Mouse (Mus musculus) neural tube, embryonic 11.5 days (tissue): ENCODE data around the gene Krt27. TPM values are rescaled to one million over a fixed set of nuclear protein-coding genes. Genes with fewer than 3 reads are reported as not detected.
A peak's percentile ranks its signal among the peaks of the same experiment; 100 is the strongest.

Experiments
- ATAC-seq: fragments of 200-750 bp; cut with Nextera tagmentation; 2 replicates; pipeline ENCODE4 v1.8.0; 2017; ENCODE audit warnings: moderate number of reproducible peaks, mild to moderate bottlenecking, moderate TSS enrichment, moderate library complexity; ENCODE audit not compliant: insufficient read depth, low FRiP score, low TSS enrichment
- DNase-seq: peaks from one replicate; pipeline ENCODE4 v3.0.0-alpha.2; 2015; ENCODE audit warnings: low spot score
- H3K27ac ChIP-seq: fragments of 300-500 bp; sonication (generic); 2 replicates; pipeline ENCODE4 v1.5.1; 2014; ENCODE audit warnings: low read depth, mild to moderate bottlenecking, low read length
- H3K27me3 ChIP-seq: fragments of 300-500 bp; sonication (generic); 2 replicates; pipeline ENCODE4 v1.6.1; 2014; ENCODE audit warnings: mild to moderate bottlenecking, low read length, mixed read lengths; ENCODE audit not compliant: control insufficient read depth, insufficient read depth
- H3K36me3 ChIP-seq: fragments of 300-500 bp; sonication (generic); 2 replicates; pipeline ENCODE4 v1.6.1; 2014; ENCODE audit warnings: mild to moderate bottlenecking, low read length, moderate library complexity, mixed read lengths; ENCODE audit not compliant: control insufficient read depth, insufficient read depth
- H3K4me1 ChIP-seq: fragments of 300-500 bp; sonication (generic); 2 replicates; pipeline ENCODE4 v1.6.1; 2014; ENCODE audit warnings: low read length, mixed read lengths; ENCODE audit not compliant: control insufficient read depth, insufficient read depth
- H3K4me2 ChIP-seq: fragments of 300-500 bp; sonication (generic); 2 replicates; pipeline ENCODE4 v1.6.1; 2014; ENCODE audit warnings: low read depth, mild to moderate bottlenecking, moderate library complexity
- H3K4me3 ChIP-seq: fragments of 300-500 bp; sonication (generic); 2 replicates; pipeline ENCODE4 v1.5.1; 2014; ENCODE audit warnings: low read depth, low read length
- H3K9ac ChIP-seq: fragments of 300-500 bp; sonication (generic); 2 replicates; pipeline ENCODE4 v1.6.1; 2014; ENCODE audit warnings: mild to moderate bottlenecking, low read length
- H3K9me3 ChIP-seq: fragments of 300-500 bp; sonication (generic); 2 replicates; pipeline ENCODE4 v1.6.1; 2016; ENCODE audit warnings: low read length; ENCODE audit not compliant: control insufficient read depth
- WGBS: fragments of 180-500 bp; shearing (Covaris S2); extraction: QIAGEN DNeasy Blood & Tissue Kit; methylation state at CpG from one replicate; pipeline ENCODE4 v1.1.7; 2014; 5-methylcytosine and 5-hydroxymethylcytosine counted together
- polyA plus RNA-seq: library from polyadenylated mRNA; unstranded; fragments of >200 nt; fragmentation: Nextera tagmentation; extraction: Ambion mirVana; gene quantifications from 2 replicates; pipeline ENCODE4 v1.2.1, GENCODE M21; 2014

Gene Krt27
- polyA plus RNA-seq, 1 experiment from 2014 or later: not detected

- DNase-seq (no peak), ATAC-seq (no peak)
- Histone ChIP-seq H3K9ac (no peak within 1 kb of the TSS), H3K36me3 (no peaks in the 10 kb centered on the region), H3K27ac (no peak within 1 kb of the TSS), H3K4me1 (peaks cover 6% of the 10 kb centered on the region; the same call in 1 of the 2 replicates), H3K27me3 (no peaks in the 10 kb centered on the region), H3K9me3 (no peaks in the 10 kb centered on the region), H3K4me2 (no peak within 1 kb of the TSS), H3K4me3 (no peak within 1 kb of the TSS)
- WGBS: 84% methylated on average over 4 of the region's 4 CpGs
Measured at GRCm38 (mm10) chr11:99389264-99389663, 38.4 kb upstream of the Krt27 start, which contains the start of gene Krt10. Gene Krt10 (minus strand): TSS chr11:99389364.

DNA sequence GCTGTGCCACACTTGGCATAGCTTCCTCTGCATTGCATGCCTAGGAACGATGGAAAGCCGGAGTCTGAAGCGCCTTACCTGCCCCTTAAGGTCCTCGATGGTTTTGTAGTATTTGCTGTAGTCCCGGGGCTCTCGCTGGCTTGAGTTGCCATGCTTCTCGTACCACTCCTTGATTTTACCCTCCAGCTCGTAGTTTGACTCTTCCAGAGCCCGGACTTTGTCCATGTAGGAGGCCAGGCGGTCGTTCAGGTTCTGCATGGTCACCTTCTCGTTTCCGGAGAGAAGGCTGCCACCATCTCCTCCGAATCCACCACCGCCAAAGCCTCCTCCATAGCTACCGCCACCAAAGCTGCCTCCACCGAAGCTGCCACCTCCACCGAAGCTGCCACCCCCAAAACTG, 37.8 kb upstream of the Krt27 start:
- Histone ChIP-seq H3K27ac (no peak overlapping the region), H3K4me3 (no peak overlapping the region), H3K9ac (no peak overlapping the region), H3K4me2 (no peak overlapping the region), H3K36me3 (no peaks in the 10 kb centered on the region), H3K9me3 (no peaks in the 10 kb centered on the region), H3K27me3 (no peaks in the 10 kb centered on the region), H3K4me1 (peaks cover 6% of the 10 kb centered on the region; the same call in 1 of the 2 replicates)
- ATAC-seq (no peak), DNase-seq (no peak)
- WGBS: 94% methylated on average over 18 of the region's 18 CpGs

- DNase-seq (peak; percentile 91), ATAC-seq (peak; percentile 77)
- Histone ChIP-seq H3K9me3 (no peaks in the 10 kb centered on the region), H3K9ac (peak overlapping the region; percentile 80), H3K27ac (peak overlapping the region; percentile 94), H3K4me2 (peak overlapping the region; percentile 66), H3K36me3 (no peaks in the 10 kb centered on the region), H3K27me3 (no peaks in the 10 kb centered on the region), H3K4me3 (peak overlapping the region; percentile 59), H3K4me1 (peaks cover 6% of the 10 kb centered on the region; the same call in 1 of the 2 replicates)
- WGBS: 1% methylated on average over 71 of the region's 71 CpGs
Measured at GRCm38 (mm10) chr11:99385813-99386721, 35.2 kb upstream of the Krt27 start.

- 20% methylated on average over 5 of the region's 5 CpGs for WGBS
- DNase-seq (peak; percentile 70), ATAC-seq (no peak)
- H3K36me3 ChIP-seq: no peaks in the 10 kb centered on the region
- no peaks in the 10 kb centered on the region for H3K4me1 ChIP-seq
- H3K27ac ChIP-seq: no peak overlapping the region
- no peaks in the 10 kb centered on the region for H3K27me3 ChIP-seq
- H3K4me2 ChIP-seq: no peak overlapping the region
- H3K9ac ChIP-seq: no peak overlapping the region
- H3K4me3 ChIP-seq: no peak overlapping the region
- H3K9me3 ChIP-seq: no peaks in the 10 kb centered on the region
Measured at GRCm38 (mm10) chr11:99379568-99379967, 28.7 kb upstream of the Krt27 start.

DNA sequence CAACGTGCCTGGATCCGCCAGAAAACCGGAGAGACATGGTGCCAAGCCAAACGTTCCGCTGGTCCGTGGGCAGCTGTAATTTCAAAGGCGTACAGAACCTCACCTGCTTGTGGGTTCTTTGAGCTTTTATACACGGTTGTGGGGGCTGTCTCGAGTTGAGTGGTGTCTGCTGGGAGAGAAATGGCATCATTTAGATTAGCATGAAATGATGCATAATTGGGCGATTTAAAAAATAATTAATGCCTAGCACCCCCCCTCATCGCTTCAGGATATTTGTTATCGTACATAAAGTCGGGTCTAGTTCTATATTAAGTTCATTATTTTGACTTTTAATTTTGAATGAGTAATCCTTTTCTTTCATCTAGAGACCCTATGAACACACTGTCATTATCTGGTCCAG, 23.9 kb upstream of the Krt27 start, which contains the start of gene Krt28:
Gene Krt28 (minus strand): TSS at position 101 of the 400 bp plus-strand sequence.
- no peak for DNase-seq
- WGBS: 83% methylated on average over 13 of the region's 13 CpGs
- H3K4me1 ChIP-seq: no peaks in the 10 kb centered on the region
- H3K27me3 ChIP-seq: no peaks in the 10 kb centered on the region
- no peak within 1 kb of the TSS for H3K27ac ChIP-seq
- H3K36me3 ChIP-seq: no peaks in the 10 kb centered on the region
- no peaks in the 10 kb centered on the region for H3K9me3 ChIP-seq
- no peak within 1 kb of the TSS for H3K9ac ChIP-seq
- no peak within 1 kb of the TSS for H3K4me2 ChIP-seq
- no peak for ATAC-seq
- H3K4me3 ChIP-seq: no peak within 1 kb of the TSS

DNA sequence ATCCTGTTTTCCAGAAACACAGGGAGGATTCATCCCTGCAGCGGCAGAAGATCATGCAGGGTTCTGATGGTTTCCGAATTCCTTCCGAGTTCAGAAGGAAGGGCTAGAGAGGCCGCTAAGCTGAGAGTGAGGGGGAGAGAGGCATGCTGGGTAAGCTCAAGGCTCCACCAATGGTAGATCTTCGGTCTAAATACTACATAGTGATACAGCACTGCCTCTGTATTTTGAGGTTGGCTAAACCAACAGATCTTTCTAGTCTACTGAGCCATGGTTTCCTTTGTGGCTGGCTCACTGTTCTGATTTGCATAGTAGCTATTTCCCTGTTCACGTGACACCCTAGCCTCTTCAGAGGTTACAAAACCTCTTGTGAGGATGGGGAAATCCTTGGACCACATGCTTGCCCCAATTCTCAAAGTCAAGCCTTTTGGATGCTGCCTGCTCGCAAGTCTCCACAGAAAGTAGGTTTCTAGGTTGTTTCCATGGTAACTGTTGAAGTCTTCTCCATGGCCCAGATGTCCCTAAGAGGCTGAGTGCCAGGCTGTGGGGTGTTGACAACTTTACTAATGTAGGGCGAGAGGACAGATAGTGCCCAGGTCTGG, 19.0 kb upstream of the Krt27 start:
- Histone ChIP-seq H3K4me1 (no peaks in the 10 kb centered on the region), H3K9ac (no peak overlapping the region), H3K4me3 (no peak overlapping the region), H3K27me3 (no peaks in the 10 kb centered on the region), H3K9me3 (no peaks in the 10 kb centered on the region), H3K36me3 (no peaks in the 10 kb centered on the region), H3K27ac (no peak overlapping the region), H3K4me2 (no peak overlapping the region)
- DNase-seq: no peak
- ATAC-seq: no peak
- 84% methylated on average over 8 of the region's 8 CpGs for WGBS

DNA sequence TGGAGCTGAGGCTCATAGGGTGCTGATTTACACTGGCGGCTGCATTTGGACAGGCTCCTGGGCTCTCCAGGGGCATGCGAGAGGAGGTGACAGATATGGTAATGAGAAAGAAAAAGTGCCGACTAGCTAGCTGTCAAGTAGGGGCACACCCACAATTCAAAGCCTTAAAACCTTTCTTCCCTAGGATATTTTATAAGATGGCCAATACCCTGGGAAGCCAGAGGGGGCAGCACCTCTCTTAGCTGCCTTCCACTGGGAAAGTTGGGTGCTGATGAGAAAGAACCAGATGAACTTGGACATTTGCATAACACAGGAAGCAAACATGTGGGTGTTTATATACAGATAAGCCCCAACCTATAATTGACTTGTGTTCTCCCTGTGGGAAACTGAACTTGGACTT, 18.3 kb upstream of the Krt27 start:
- no peaks in the 10 kb centered on the region for H3K36me3 ChIP-seq
- no peak overlapping the region for H3K27ac ChIP-seq
- no peak for ATAC-seq
- WGBS: 18% methylated on average over 3 of the region's 3 CpGs
- H3K27me3 ChIP-seq: no peaks in the 10 kb centered on the region
- H3K9ac ChIP-seq: no peak overlapping the region
- H3K4me3 ChIP-seq: no peak overlapping the region
- no peaks in the 10 kb centered on the region for H3K4me1 ChIP-seq
- no peaks in the 10 kb centered on the region for H3K9me3 ChIP-seq
- H3K4me2 ChIP-seq: no peak overlapping the region
- peak; percentile 12 for DNase-seq

DNA sequence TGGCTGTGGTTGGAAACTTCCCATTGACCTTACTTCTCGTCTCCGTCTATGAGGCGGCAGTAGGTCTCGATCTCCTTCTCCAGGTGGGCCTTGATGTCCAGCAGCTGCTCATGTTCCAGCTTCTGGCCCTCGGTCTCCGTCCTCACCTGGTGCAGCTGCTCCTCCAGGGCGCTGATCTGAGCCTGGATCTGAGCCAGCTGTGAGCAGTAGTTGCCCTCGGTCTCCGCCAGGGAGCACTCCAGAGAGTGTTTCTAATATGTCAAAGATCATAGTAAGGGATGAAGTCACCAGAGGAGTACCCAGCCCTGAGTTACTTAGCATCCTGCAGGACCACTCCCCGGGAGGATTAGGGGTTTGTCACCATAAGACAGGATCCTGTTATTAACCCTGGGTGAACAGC, 15.9 kb upstream of the Krt27 start:
- Histone ChIP-seq H3K4me2 (no peak overlapping the region), H3K27ac (no peak overlapping the region), H3K9me3 (no peaks in the 10 kb centered on the region), H3K27me3 (no peaks in the 10 kb centered on the region), H3K36me3 (no peaks in the 10 kb centered on the region), H3K4me3 (no peak overlapping the region), H3K9ac (no peak overlapping the region), H3K4me1 (no peaks in the 10 kb centered on the region)
- ATAC-seq (no peak), DNase-seq (peak; percentile 23)
- 50% methylated on average over 10 of the region's 10 CpGs for WGBS
